Mouse (Mus musculus): ENCODE results near the gene Bcas2. TPM values are rescaled to one million over a fixed set of nuclear protein-coding genes. Genes with fewer than 3 reads are reported as not detected.
A peak's percentile ranks its signal among the peaks of the same experiment; 100 is the strongest.
"Not testable (repeated sequence)": the region's sequence is repeated elsewhere in the genome, so short reads cannot be mapped to it uniquely, and the experiment has no call there.

Bcas2 gene
- total RNA-seq, 2 experiments from 2014 or later = 69.6 to 77.7 TPM

- intact Hi-C loops (cut with DNase I) = no loop called here
- no peak for DNase-seq (ENCODE audit: extremely low spot score in 1 of 2, low spot score in 2 of 2)
Measured at GRCm38 (mm10) chr3:103148941-103149340, 22.5 kb upstream of the Bcas2 start.

DNA sequence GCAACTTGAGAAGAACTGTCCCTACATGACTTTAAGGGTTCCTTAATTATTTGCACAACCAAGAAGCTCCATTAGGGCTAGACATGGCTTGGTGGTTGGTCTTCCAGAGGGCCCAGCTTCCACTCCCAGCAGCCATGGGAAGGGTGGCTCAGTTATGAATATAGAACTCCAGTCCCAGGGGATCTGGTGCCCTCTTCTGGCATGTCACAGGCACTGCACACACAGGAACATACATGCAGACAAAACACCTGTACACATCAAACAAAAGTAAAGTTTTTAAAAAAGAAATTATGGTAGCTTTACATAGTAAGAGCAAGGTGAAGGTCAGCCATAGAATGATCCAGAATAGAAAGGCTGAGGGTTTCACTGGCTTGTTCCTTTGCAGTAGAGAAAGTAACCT, 17.7 kb upstream of the Bcas2 start:
- DNase-seq (ENCODE audit: extremely low spot score in 1 of 2, low spot score in 2 of 2) = no peak
- intact Hi-C loops (cut with DNase I) = no loop called here

- no peak for DNase-seq (ENCODE audit: extremely low spot score in 1 of 2, low spot score in 2 of 2)
- intact Hi-C loops (cut with DNase I) = no loop called here
Measured at GRCm38 (mm10) chr3:103159232-103159900, 12.1 kb upstream of the Bcas2 start.

DNA sequence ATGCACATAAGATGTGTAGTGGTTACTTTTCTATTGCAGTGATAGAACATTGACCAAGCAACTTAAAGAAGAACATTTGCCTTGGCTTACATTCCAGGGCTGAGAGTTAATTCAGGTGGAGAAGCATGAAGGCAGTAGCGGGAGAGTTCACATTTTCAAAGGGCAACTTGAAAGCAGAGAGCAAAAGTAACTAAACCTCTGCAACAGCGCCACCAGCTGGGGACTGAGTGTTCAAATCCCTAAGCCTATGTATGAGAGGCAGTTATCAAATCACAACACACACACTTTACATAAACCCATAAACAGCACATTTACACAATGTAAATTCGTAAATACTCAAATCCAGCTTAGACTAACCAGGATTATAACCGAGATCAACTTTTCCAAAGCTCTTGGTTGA, 1.7 kb upstream of the Bcas2 start:
- intact Hi-C loops (cut with DNase I) = loop anchor here (2.0 to 10.0 kb wide), 3 partner anchors 111 to 915 kb away; partner anchors contain the start of gene Nras
- peak; percentile 61 to 87 for DNase-seq (ENCODE audit: extremely low spot score in 1 of 2, low spot score in 2 of 2)

DNA sequence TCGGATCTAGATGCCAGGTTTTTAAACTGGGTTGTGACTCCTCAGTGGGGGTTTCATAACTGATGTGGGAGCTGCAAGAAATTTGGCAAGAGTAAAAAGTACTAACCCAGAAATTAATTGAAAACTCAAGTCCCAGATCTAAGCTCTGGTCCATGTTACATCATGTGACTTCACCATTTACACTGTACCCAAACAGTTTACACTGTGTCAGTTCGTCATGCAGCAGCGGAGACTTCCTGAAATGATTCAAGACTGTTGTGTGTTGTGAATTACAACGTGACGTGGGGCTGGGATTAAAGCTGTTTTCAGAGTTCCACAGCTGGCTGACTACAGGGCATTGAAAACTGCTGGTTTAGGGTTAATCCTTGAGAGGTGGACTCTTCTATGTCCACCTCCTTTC, 1.2 kb downstream of the Bcas2 start:
- intact Hi-C loops (cut with DNase I) = loop anchor here (10.0 kb wide), 1 partner anchor 162 kb away; no protein-coding TSS in a partner anchor
- no peak for DNase-seq (ENCODE audit: extremely low spot score in 1 of 2, low spot score in 2 of 2)

- DNase-seq (ENCODE audit: extremely low spot score in 1 of 2, low spot score in 2 of 2) = no peak
- intact Hi-C loops (cut with DNase I) = loop anchor here (10.0 kb wide), 1 partner anchor 158 kb away; no protein-coding TSS in a partner anchor
Measured at GRCm38 (mm10) chr3:103176740-103177139, 5.3 kb downstream of the Bcas2 start.

GRCm38 (mm10) chr3:103179527-103179926, 8.1 kb downstream of the Bcas2 start:
- intact Hi-C loops (cut with DNase I) = loop anchor here (10.0 kb wide), 1 partner anchor 155 kb away; no protein-coding TSS in a partner anchor
- DNase-seq (ENCODE audit: extremely low spot score in 1 of 2, low spot score in 2 of 2) = no peak

DNA sequence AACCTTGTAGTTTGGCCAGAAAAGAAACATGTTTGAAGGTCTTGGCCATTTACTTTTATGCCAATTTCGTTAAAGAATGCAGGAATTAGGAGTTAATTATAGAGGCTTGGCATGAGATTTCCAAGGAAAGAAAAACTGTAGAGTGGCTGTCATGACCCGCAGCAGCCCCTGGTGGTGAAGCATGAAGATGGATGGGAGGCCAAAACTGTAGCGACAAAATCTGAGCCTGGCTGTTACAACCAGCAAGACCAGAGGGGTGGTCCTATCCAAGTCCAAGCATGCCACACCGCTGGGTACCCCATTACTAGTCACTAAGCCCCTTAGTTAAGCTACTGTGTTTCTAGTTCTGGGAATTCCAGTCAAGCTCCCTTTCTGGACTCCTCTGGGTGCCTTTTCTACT, 9.7 kb downstream of the Bcas2 start:
- intact Hi-C loops (cut with DNase I) = no loop called here
- DNase-seq (ENCODE audit: extremely low spot score in 1 of 2, low spot score in 2 of 2) = no peak

GRCm38 (mm10) chr3:103182821-103183220, 11.4 kb downstream of the Bcas2 start:
- DNase-seq (ENCODE audit: extremely low spot score in 1 of 2, low spot score in 2 of 2) = no peak
- intact Hi-C loops (cut with DNase I) = no loop called here

GRCm38 (mm10) chr3:103184467-103184866, 13.0 kb downstream of the Bcas2 start:
- intact Hi-C loops (cut with DNase I); DNase-seq (ENCODE audit: extremely low spot score in 1 of 2, low spot score in 2 of 2): not testable (repeated sequence)

GRCm38 (mm10) chr3:103188451-103188850, 17.0 kb downstream of the Bcas2 start:
- DNase-seq (ENCODE audit: extremely low spot score in 1 of 2, low spot score in 2 of 2) = no peak
- intact Hi-C loops (cut with DNase I) = no loop called here

GRCm38 (mm10) chr3:103188856-103189255, 17.4 kb downstream of the Bcas2 start:
- intact Hi-C loops (cut with DNase I) = no loop called here

DNA sequence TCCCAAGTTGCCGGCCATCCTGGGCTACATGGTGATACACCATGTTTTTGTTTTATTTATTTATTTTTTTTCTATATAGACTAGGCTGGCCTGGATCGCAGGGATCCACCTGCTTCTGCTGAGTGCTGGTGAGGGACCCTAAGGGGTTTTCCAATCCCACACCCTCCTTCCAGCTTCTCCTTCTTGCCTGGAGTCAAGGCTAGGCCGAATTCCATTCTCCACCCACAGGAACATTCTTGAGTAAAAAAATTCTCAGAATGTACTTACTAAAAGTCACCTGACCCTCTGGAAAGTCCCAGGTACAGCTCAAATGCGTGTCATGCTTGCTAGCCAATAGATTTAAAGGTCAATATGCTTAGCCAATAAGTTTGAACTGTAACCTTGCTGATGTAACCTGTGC, 20.7 kb downstream of the Bcas2 start:
- no peak for DNase-seq (ENCODE audit: extremely low spot score in 1 of 2, low spot score in 2 of 2)
- intact Hi-C loops (cut with DNase I) = loop anchor here (5.0 kb wide), 1 partner anchor 190 kb away; no protein-coding TSS in a partner anchor

More at GRCm38 (mm10) chr3:103188856-103189255, 17.4 kb downstream of the Bcas2 start:
- no peak for DNase-seq (ENCODE audit: extremely low spot score in 1 of 2, low spot score in 2 of 2)

DNA sequence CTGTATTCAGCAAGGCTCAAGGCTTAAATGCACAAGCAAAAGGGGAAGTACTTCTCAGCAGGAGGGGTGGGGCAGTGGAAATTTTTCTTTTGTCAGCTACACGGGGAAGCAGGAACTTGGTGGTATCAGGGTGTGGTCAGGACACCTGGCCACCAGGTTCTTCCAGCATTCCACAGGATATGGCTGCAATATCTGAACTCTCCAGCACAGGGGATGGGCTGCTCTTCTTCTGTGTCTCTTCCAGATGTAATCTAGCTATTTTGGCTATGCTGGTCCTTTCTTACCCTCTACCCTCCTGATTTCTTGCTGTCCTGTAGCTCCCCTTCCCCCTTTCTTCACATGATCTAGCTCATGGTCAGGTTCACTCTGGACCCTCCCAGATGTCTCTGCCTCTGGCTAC, 21.7 kb downstream of the Bcas2 start:
- no peak for DNase-seq (ENCODE audit: extremely low spot score in 1 of 2, low spot score in 2 of 2)
- intact Hi-C loops (cut with DNase I) = loop anchor here (5.0 kb wide), 1 partner anchor 189 kb away; no protein-coding TSS in a partner anchor

DNA sequence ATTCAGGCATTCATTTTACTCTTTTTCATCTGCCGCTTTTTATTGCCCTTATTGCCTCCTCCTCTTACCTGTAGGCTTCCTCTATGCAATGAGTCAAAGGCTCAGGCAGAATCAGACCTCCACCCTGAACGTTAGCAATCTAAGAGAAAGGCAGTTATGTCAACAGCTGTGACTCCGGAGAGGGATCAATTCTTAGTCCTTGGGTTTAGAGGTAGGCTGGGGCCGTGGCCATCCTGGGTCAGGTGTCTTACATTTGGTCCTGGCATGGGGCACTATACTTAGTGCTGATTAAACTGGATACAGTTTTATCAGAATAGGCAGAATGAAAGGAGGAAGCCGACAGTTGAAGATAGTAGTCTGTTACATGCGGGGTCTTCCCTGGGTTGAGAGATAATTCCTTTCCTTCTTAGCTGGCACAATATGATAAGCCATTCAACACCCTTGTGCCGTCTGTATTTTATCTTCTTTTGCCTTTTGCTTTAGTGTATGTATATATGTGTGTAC, 24.9 kb downstream of the Bcas2 start:
- DNase-seq (ENCODE audit: extremely low spot score in 1 of 2, low spot score in 2 of 2) = no peak
- intact Hi-C loops (cut with DNase I) = no loop called here

DNA sequence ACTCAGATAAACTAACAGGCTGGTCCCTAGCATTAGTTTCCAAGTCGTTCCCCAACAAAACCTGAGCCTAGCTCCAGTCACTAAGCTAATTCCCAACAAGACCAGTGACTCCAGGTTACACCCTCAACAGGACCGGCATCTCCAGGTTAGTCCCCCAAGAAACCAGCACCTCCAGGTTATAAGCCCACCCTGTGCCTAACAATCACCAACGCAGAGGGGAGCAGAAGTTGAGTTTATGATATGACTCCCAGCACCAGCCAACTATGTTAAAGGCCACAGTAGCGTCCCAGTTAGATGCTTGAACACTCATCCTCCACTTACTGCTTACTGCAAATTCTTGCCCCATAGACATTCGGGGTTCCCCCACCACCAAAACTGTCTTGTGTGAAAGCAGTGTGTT, 27.9 kb downstream of the Bcas2 start:
- no peak for DNase-seq (ENCODE audit: extremely low spot score in 1 of 2, low spot score in 2 of 2)
- intact Hi-C loops (cut with DNase I) = no loop called here

DNA sequence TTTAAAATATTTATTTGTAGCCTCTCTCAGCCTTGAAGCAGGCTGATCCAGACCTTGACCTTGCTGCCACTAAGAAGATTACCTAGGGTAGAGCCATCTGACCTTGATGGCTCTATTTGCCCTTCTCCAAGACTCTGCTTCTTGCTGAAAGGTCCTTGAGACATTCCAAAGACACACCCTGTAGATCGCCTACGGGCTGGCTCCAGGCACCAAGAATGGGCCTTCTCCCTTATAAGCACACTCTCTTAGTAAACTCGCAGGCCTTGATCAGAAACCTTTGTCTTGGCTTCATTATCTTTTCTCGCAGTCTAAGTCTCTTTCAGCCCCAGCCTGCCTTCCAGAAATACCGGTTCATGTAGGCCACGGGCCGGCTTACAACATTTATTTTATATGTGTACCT, 29.6 kb downstream of the Bcas2 start:
- intact Hi-C loops (cut with DNase I) = not testable (repeated sequence)

DNA sequence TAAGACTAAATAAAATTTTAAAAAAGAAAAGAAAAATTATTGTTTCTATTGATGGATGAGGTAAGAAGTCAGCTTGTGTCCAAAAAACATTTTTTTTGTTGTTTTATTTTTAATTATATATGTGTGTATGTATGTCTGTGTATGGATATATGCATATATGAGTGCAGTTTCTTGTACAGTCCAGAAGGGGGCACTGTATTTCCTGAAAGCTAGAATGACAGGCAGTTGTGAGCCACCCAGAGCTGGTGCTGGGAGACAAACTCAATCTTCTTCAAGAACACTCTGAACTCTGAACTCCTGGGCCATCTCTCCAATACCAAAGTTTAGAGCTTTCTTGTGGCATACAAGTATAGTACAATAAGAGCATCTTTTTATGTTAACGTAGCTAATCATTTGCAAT, 32.1 kb downstream of the Bcas2 start:
- intact Hi-C loops (cut with DNase I) = no loop called here
- DNase-seq (ENCODE audit: extremely low spot score in 1 of 2, low spot score in 2 of 2) = no peak

More for the DNA sequence above, 29.6 kb downstream of the Bcas2 start:
- not testable (repeated sequence) for DNase-seq (ENCODE audit: extremely low spot score in 1 of 2, low spot score in 2 of 2)

DNA sequence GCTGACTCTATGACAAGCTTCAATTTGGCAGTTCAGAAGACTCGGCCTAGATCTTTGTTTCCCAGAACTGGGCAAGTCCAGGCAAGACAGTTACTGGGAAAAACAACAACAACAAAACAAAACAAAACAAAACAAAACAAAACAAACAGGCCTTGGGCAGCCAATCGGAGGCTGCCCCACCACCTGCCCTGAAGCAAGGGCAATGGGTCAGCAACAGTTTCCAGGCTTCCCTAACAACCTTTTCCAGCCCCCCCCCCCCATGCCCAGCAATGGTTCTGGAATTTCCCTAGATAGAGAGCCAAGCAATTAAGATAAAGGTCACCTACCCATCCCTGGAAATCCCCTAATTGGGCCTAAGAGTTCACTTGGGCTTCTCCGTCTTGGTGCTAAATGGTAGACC, 33.0 kb downstream of the Bcas2 start:
- intact Hi-C loops (cut with DNase I) = no loop called here

GRCm38 (mm10) chr3:103206393-103206792, 34.9 kb downstream of the Bcas2 start:
- intact Hi-C loops (cut with DNase I) = no loop called here
- no peak for DNase-seq (ENCODE audit: extremely low spot score in 1 of 2, low spot score in 2 of 2)

More for the DNA sequence above, 33.0 kb downstream of the Bcas2 start:
- DNase-seq (ENCODE audit: extremely low spot score in 1 of 2, low spot score in 2 of 2) = no peak
